Mouse (Mus musculus): ENCODE data around the gene B4galnt3. TPM values are rescaled to one million over a fixed set of nuclear protein-coding genes. Genes with fewer than 3 reads are reported as not detected.

The B4galnt3 gene
- polyA plus RNA-seq, 1 experiment from 2014 or later = 0.18 TPM

DNA sequence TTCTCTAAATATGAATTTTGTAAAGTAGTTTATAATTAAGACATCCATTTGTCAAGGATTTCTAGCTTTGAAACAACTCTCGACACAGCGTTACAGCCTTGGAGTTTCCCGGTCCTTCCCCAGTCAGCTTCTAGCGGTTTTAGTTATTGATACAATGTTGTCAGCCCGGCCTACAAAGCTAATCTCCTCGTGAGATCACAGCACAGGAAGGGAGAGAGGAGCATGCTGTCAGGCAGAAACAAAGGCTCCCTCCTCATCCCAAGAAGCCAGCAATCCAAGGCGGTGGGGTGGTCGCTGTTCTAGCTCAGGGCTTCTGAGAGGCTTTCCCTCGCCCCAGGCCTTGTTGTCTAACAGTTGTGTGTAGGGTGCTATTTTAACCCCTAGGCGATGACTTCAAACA lies 100.1 kb downstream of the B4galnt3 start:
- 27% methylated on average over 10 of the region's 10 CpGs for WGBS
- no peak for ATAC-seq (replicated peaks; ENCODE audit: insufficient number of reproducible peaks, low FRiP score, low TSS enrichment, low read depth)

GRCm38 (mm10) chr6:120193793-120194192 lies 100.6 kb downstream of the B4galnt3 start:
- Histone ChIP-seq H3K9me3 (replicated peaks; ENCODE audit: control insufficient read depth, low read length) (no peaks in the 10 kb centered on the region), H3K27ac (replicated peaks; ENCODE audit: low read depth, low read length) (no peak overlapping the region), H3K27me3 (ENCODE audit: control insufficient read depth, insufficient read depth, low read length) (no peaks in the 10 kb centered on the region), H3K4me1 (ENCODE audit: control insufficient read depth, insufficient read depth, low read length) (no peaks in the 10 kb centered on the region), H3K4me2 (ENCODE audit: low read depth, low read length) (no peak overlapping the region), H3K36me3 (replicated peaks; ENCODE audit: control insufficient read depth, insufficient read depth, low read depth, low read length) (no peaks in the 10 kb centered on the region), H3K4me3 (ENCODE audit: low read depth, low read length) (no peak overlapping the region), H3K9ac (replicated peaks; ENCODE audit: low read length) (no peak overlapping the region)
- DNase-seq (ENCODE audit: low spot score) = no peak
- no peak for ATAC-seq (replicated peaks; ENCODE audit: insufficient number of reproducible peaks, low FRiP score, low TSS enrichment, low read depth)
- WGBS = 50% methylated on average over 1 of the region's 1 CpGs

More for the DNA sequence above, 100.1 kb downstream of the B4galnt3 start:
- Histone ChIP-seq H3K4me3 (ENCODE audit: low read depth, low read length) (no peak overlapping the region), H3K9ac (replicated peaks; ENCODE audit: low read length) (no peak overlapping the region), H3K4me1 (ENCODE audit: control insufficient read depth, insufficient read depth, low read length) (no peaks in the 10 kb centered on the region), H3K27me3 (ENCODE audit: control insufficient read depth, insufficient read depth, low read length) (no peaks in the 10 kb centered on the region), H3K36me3 (replicated peaks; ENCODE audit: control insufficient read depth, insufficient read depth, low read depth, low read length) (no peaks in the 10 kb centered on the region), H3K4me2 (ENCODE audit: low read depth, low read length) (no peak overlapping the region), H3K27ac (replicated peaks; ENCODE audit: low read depth, low read length) (no peak overlapping the region), H3K9me3 (replicated peaks; ENCODE audit: control insufficient read depth, low read length) (no peaks in the 10 kb centered on the region)
- peak; percentile 12 for DNase-seq (ENCODE audit: low spot score)

GRCm38 (mm10) chr6:120193174-120193573 lies 101.2 kb downstream of the B4galnt3 start:
- 24% methylated on average over 5 of the region's 5 CpGs for WGBS
- H3K27ac ChIP-seq (replicated peaks; ENCODE audit: low read depth, low read length) = no peak overlapping the region
- no peaks in the 10 kb centered on the region for H3K36me3 ChIP-seq (replicated peaks; ENCODE audit: control insufficient read depth, insufficient read depth, low read depth, low read length)
- no peaks in the 10 kb centered on the region for H3K4me1 ChIP-seq (ENCODE audit: control insufficient read depth, insufficient read depth, low read length)
- no peak for ATAC-seq (replicated peaks; ENCODE audit: insufficient number of reproducible peaks, low FRiP score, low TSS enrichment, low read depth)
- peak; percentile 81 for DNase-seq (ENCODE audit: low spot score)
- no peaks in the 10 kb centered on the region for H3K27me3 ChIP-seq (ENCODE audit: control insufficient read depth, insufficient read depth, low read length)
- H3K4me3 ChIP-seq (ENCODE audit: low read depth, low read length) = no peak overlapping the region
- H3K4me2 ChIP-seq (ENCODE audit: low read depth, low read length) = no peak overlapping the region
- H3K9ac ChIP-seq (replicated peaks; ENCODE audit: low read length) = no peak overlapping the region
- no peaks in the 10 kb centered on the region for H3K9me3 ChIP-seq (replicated peaks; ENCODE audit: control insufficient read depth, low read length)

- Histone ChIP-seq H3K27ac (replicated peaks; ENCODE audit: low read depth, low read length) (no peak overlapping the region), H3K4me1 (ENCODE audit: control insufficient read depth, insufficient read depth, low read length) (no peaks in the 10 kb centered on the region; the same call in 1 of the 2 replicates), H3K27me3 (ENCODE audit: control insufficient read depth, insufficient read depth, low read length) (no peaks in the 10 kb centered on the region), H3K4me2 (ENCODE audit: low read depth, low read length) (no peak overlapping the region), H3K9me3 (replicated peaks; ENCODE audit: control insufficient read depth, low read length) (no peaks in the 10 kb centered on the region), H3K36me3 (replicated peaks; ENCODE audit: control insufficient read depth, insufficient read depth, low read depth, low read length) (no peaks in the 10 kb centered on the region), H3K9ac (replicated peaks; ENCODE audit: low read length) (no peak overlapping the region), H3K4me3 (ENCODE audit: low read depth, low read length) (no peak overlapping the region)
- ATAC-seq (replicated peaks; ENCODE audit: insufficient number of reproducible peaks, low FRiP score, low TSS enrichment, low read depth) (no peak), DNase-seq (ENCODE audit: low spot score) (peak; percentile 31)
- 18% methylated on average over 14 of the region's 15 CpGs for WGBS
Observed at GRCm38 (mm10) chr6:120192211-120192870, 102.0 kb downstream of the B4galnt3 start.

DNA sequence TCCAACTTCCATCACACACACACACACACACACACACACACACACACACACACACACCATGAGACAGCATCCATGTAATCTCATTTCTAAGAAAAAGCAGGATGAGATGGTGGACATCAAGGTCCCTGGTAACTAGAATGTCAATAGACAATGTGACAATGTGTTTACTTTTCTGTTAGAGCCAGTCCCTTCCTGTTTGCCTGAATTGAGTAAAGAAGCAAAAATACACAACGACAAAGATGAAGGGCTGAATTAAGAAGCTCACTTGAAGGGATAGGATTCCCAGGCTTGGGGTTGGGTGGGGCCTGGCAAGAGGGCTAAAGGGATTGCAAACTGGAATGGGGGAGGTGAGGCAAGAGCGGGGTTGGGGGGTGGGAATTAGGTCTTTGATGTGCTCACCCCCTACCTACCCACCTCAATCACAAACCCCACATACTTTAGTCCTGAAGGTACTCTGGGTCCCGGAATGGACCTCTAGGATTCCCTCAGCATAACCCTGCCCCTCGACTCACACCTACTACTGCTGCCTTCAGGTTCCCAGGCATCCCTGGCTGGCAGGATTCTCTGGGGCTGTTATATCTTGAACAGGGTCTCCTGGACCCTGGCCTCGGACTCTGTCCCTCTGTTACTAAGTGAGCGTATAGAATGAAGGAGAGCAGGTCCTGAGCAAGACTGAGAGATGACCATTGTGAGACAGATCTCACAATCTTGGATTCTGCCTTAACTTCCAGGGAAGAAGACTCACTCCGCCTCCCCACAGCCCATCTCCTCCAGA lies 102.8 kb downstream of the B4galnt3 start:
- no peak overlapping the region for H3K4me2 ChIP-seq (ENCODE audit: low read depth, low read length)
- H3K9me3 ChIP-seq (replicated peaks; ENCODE audit: control insufficient read depth, low read length) = no peaks in the 10 kb centered on the region
- no peak overlapping the region for H3K9ac ChIP-seq (replicated peaks; ENCODE audit: low read length)
- no peak for ATAC-seq (replicated peaks; ENCODE audit: insufficient number of reproducible peaks, low FRiP score, low TSS enrichment, low read depth)
- 57% methylated on average over 7 of the region's 7 CpGs for WGBS
- no peaks in the 10 kb centered on the region for H3K36me3 ChIP-seq (replicated peaks; ENCODE audit: control insufficient read depth, insufficient read depth, low read depth, low read length)
- no peak overlapping the region for H3K4me3 ChIP-seq (ENCODE audit: low read depth, low read length)
- H3K4me1 ChIP-seq (ENCODE audit: control insufficient read depth, insufficient read depth, low read length) = no peaks in the 10 kb centered on the region; the same call in 1 of the 2 replicates
- H3K27me3 ChIP-seq (ENCODE audit: control insufficient read depth, insufficient read depth, low read length) = no peaks in the 10 kb centered on the region
- no peak for DNase-seq (ENCODE audit: low spot score)
- no peak overlapping the region for H3K27ac ChIP-seq (replicated peaks; ENCODE audit: low read depth, low read length)

- Histone ChIP-seq H3K9me3 (replicated peaks; ENCODE audit: control insufficient read depth, low read length) (no peaks in the 10 kb centered on the region), H3K36me3 (replicated peaks; ENCODE audit: control insufficient read depth, insufficient read depth, low read depth, low read length) (no peaks in the 10 kb centered on the region), H3K4me1 (ENCODE audit: control insufficient read depth, insufficient read depth, low read length) (no peaks in the 10 kb centered on the region; the same call in 1 of the 2 replicates), H3K27me3 (ENCODE audit: control insufficient read depth, insufficient read depth, low read length) (no peaks in the 10 kb centered on the region), H3K9ac (replicated peaks; ENCODE audit: low read length) (no peak overlapping the region), H3K4me3 (ENCODE audit: low read depth, low read length) (no peak overlapping the region), H3K4me2 (ENCODE audit: low read depth, low read length) (no peak overlapping the region), H3K27ac (replicated peaks; ENCODE audit: low read depth, low read length) (no peak overlapping the region)
- ATAC-seq (replicated peaks; ENCODE audit: insufficient number of reproducible peaks, low FRiP score, low TSS enrichment, low read depth) = no peak
- no peak for DNase-seq (ENCODE audit: low spot score)
- WGBS = 56% methylated on average over 4 of the region's 4 CpGs
Observed at GRCm38 (mm10) chr6:120190912-120191311, 103.4 kb downstream of the B4galnt3 start.

- DNase-seq (ENCODE audit: low spot score) (no peak), ATAC-seq (replicated peaks; ENCODE audit: insufficient number of reproducible peaks, low FRiP score, low TSS enrichment, low read depth) (no peak)
- Histone ChIP-seq H3K27ac (replicated peaks; ENCODE audit: low read depth, low read length) (no peak overlapping the region), H3K9ac (replicated peaks; ENCODE audit: low read length) (no peak overlapping the region), H3K4me3 (ENCODE audit: low read depth, low read length) (no peak overlapping the region), H3K4me1 (ENCODE audit: control insufficient read depth, insufficient read depth, low read length) (no peaks in the 10 kb centered on the region; the same call in 1 of the 2 replicates), H3K27me3 (ENCODE audit: control insufficient read depth, insufficient read depth, low read length) (no peaks in the 10 kb centered on the region), H3K36me3 (replicated peaks; ENCODE audit: control insufficient read depth, insufficient read depth, low read depth, low read length) (no peaks in the 10 kb centered on the region), H3K9me3 (replicated peaks; ENCODE audit: control insufficient read depth, low read length) (no peaks in the 10 kb centered on the region), H3K4me2 (ENCODE audit: low read depth, low read length) (no peak overlapping the region)
- WGBS = 82% methylated on average over 4 of the region's 4 CpGs
Observed at GRCm38 (mm10) chr6:120190365-120190764, 104.0 kb downstream of the B4galnt3 start.

DNA sequence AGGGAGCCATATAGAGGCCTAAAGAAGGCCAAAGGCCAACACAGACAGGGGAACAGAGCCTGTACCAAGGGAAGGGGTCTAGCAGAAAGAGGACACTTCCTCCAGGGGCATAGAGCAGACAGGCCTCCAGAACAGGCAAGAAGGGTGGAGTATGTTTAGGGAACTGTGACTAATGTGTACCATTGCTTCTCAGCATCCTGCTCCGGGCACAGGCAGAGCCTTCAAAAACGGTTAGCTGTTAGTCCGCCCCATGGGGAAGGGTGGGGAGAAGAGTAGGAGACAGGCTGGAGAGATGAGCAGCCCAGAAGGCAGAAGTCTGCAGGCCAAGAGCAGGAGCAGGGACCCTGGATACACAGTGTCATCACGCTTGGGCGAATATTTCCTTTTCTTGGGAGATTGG lies 105.1 kb downstream of the B4galnt3 start:
- 69% methylated on average over 5 of the region's 5 CpGs for WGBS
- Histone ChIP-seq H3K9me3 (replicated peaks; ENCODE audit: control insufficient read depth, low read length) (no peaks in the 10 kb centered on the region), H3K9ac (replicated peaks; ENCODE audit: low read length) (no peak overlapping the region), H3K4me3 (ENCODE audit: low read depth, low read length) (no peak overlapping the region), H3K4me1 (ENCODE audit: control insufficient read depth, insufficient read depth, low read length) (no peaks in the 10 kb centered on the region; the same call in 1 of the 2 replicates), H3K27me3 (ENCODE audit: control insufficient read depth, insufficient read depth, low read length) (no peaks in the 10 kb centered on the region), H3K4me2 (ENCODE audit: low read depth, low read length) (no peak overlapping the region), H3K27ac (replicated peaks; ENCODE audit: low read depth, low read length) (no peak overlapping the region), H3K36me3 (replicated peaks; ENCODE audit: control insufficient read depth, insufficient read depth, low read depth, low read length) (no peaks in the 10 kb centered on the region)
- DNase-seq (ENCODE audit: low spot score) (no peak), ATAC-seq (replicated peaks; ENCODE audit: insufficient number of reproducible peaks, low FRiP score, low TSS enrichment, low read depth) (0 out of 2 replicates have a peak, but pooled peaks have one; percentile 20)
